Mouse (Mus musculus) ES-Bruce4 (cell line): ENCODE results near the gene Sbf2.

Experiments
- CTCF ChIP-seq: IDR thresholded peaks from one replicate; pipeline ENCODE4 v1.8.1; 2011; ENCODE audit warnings: low read depth, low read length
- POLR2A ChIP-seq: IDR thresholded peaks from one replicate; pipeline ENCODE4 v1.8.1; 2011; ENCODE audit warnings: low read length; ENCODE audit not compliant: insufficient read depth

DNA sequence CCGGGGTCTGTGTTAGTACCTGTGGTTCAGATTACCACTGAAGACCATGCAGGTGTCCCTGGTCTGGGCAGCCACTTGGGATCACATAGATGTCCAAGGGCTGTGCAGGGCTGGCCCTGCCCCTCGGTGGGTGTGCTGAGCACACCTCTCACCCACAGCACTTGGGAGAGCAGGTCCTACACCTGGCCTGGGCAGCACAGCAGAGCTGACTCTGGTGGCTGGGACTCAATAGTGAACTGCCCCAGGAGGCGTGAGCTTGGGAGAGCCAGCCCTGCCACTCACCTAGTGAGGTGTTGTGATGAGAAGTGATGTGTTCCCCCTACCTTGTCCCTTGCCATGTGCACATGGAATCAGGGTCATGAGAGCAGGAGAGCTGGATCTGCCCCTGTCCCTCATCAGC is 31.0 kb downstream of the Sbf2 start:
- TF ChIP-seq CTCF (no peak), POLR2A (no peak)
